8 mouse cellular contexts compared by ENCODE assay signal in genomic region chr6:42324482-42325267, GRCm38 (mm10). TPM values are rescaled to one million over a fixed set of nuclear protein-coding genes. Genes with fewer than 3 reads are reported as not detected.
A peak's percentile ranks its signal among the peaks of the same experiment; 100 is the strongest.
DNase-seq lines count a peak whose midpoint lies in the region; ATAC-seq and TF ChIP-seq lines count a peak whose summit lies in the region.

Gene Fam131b (minus strand): TSS chr6:42324643.

- H3K4me3 ChIP-seq in liver, adult 2 months (ENCODE audit: insufficient read depth, low read depth, low read length): peak within 1 kb of the TSS; percentile 19; the same call in 1 of the 2 replicates
- peak within 1 kb of the TSS; percentile 50 for H3K4me3 ChIP-seq in heart, adult 2 months
- peak within 1 kb of the TSS; percentile 56 for H3K4me3 ChIP-seq in intestine, postnatal 0 days (ENCODE audit: low read depth, low read length)
- peak within 1 kb of the TSS; percentile 56 for H3K4me3 ChIP-seq in liver, embryonic 12.5 days
- H3K4me3 ChIP-seq in neural tube, embryonic 14.5 days (ENCODE audit: low read depth, low read length): peak within 1 kb of the TSS; percentile 40

- no peak for TF ChIP-seq EP300 in heart, adult 2 months (IDR thresholded peaks at IDR 0.05; ENCODE audit: insufficient read depth, low read depth, low read length)

- 2% methylated on average over 51 of the region's 68 CpGs for WGBS in liver, adult 2 months
- 1% methylated on average over 50 of the region's 68 CpGs for WGBS in heart, adult 2 months
- WGBS in intestine, postnatal 0 days: under 1% methylated on average over 44 of the region's 68 CpGs
- 1% methylated on average over 42 of the region's 68 CpGs for WGBS in liver, embryonic 12.5 days (ENCODE audit: insufficient replicate concordance)
- 2% methylated on average over 40 of the region's 68 CpGs for WGBS in neural tube, embryonic 14.5 days

- intact Hi-C loops in heart, adult 2 months (cut with DNase I): loop anchor here (2.0 to 10.0 kb wide), 2 partner anchors 98 to 560 kb away; no protein-coding TSS in a partner anchor

- peaks cover 19% of the 10 kb centered on the region for H3K27me3 ChIP-seq in liver, adult 2 months (ENCODE audit: control insufficient read depth, insufficient read depth, low read length)
- H3K27me3 ChIP-seq in heart, adult 2 months (ENCODE audit: control insufficient read depth, insufficient read depth, low read length): peaks cover 10% of the 10 kb centered on the region
- peaks cover 37% of the 10 kb centered on the region for H3K27me3 ChIP-seq in intestine, postnatal 0 days (replicated peaks; ENCODE audit: control insufficient read depth, insufficient read depth, low read length)
- peaks cover 62% of the 10 kb centered on the region for H3K27me3 ChIP-seq in liver, embryonic 12.5 days (replicated peaks)
- no peaks in the 10 kb centered on the region for H3K27me3 ChIP-seq in neural tube, embryonic 14.5 days (ENCODE audit: control insufficient read depth, insufficient read depth, low read length)

- H3K27ac ChIP-seq in liver, adult 2 months (replicated peaks; ENCODE audit: insufficient read depth, low read depth, low read length): no peak within 1 kb of the TSS
- peak within 1 kb of the TSS; percentile 4; the same call in 1 of the 2 replicates for H3K27ac ChIP-seq in heart, adult 2 months
- H3K27ac ChIP-seq in intestine, postnatal 0 days (ENCODE audit: low read depth, low read length): no peak within 1 kb of the TSS
- no peak within 1 kb of the TSS for H3K27ac ChIP-seq in liver, embryonic 12.5 days
- peak within 1 kb of the TSS; percentile 84 for H3K27ac ChIP-seq in neural tube, embryonic 14.5 days (ENCODE audit: low read depth, low read length)

- H3K9ac ChIP-seq in liver, adult 2 months (ENCODE audit: low read depth, low read length): no peak within 1 kb of the TSS
- H3K9ac ChIP-seq in heart, adult 2 months (ENCODE audit: low read depth, low read length): peak within 1 kb of the TSS; percentile 68
- H3K9ac ChIP-seq in intestine, postnatal 0 days (ENCODE audit: low read depth, low read length): no peak within 1 kb of the TSS
- H3K9ac ChIP-seq in liver, embryonic 12.5 days: 0 out of 2 replicates have a peak within 1 kb of the TSS, but pooled peaks have one; percentile 31
- peak within 1 kb of the TSS; percentile 71 for H3K9ac ChIP-seq in neural tube, embryonic 14.5 days (replicated peaks; ENCODE audit: low read depth, low read length)

- H3K36me3 ChIP-seq in liver, adult 2 months (ENCODE audit: control insufficient read depth, insufficient read depth, low read length): no peaks in the 10 kb centered on the region
- no peaks in the 10 kb centered on the region for H3K36me3 ChIP-seq in heart, adult 2 months (ENCODE audit: control insufficient read depth, insufficient read depth, low read length)
- no peaks in the 10 kb centered on the region for H3K36me3 ChIP-seq in intestine, postnatal 0 days (ENCODE audit: control insufficient read depth, insufficient read depth)
- H3K36me3 ChIP-seq in liver, embryonic 12.5 days: no peaks in the 10 kb centered on the region
- H3K36me3 ChIP-seq in neural tube, embryonic 14.5 days (ENCODE audit: control insufficient read depth, insufficient read depth, low read length): 0 out of 2 replicates have a peak, but pooled peaks cover 6% of the 10 kb centered on the region

- peak within 1 kb of the TSS; percentile 88 for H3K4me2 ChIP-seq in intestine, postnatal 0 days (replicated peaks; ENCODE audit: low read depth)
- peak within 1 kb of the TSS; percentile 78 for H3K4me2 ChIP-seq in liver, embryonic 12.5 days
- H3K4me2 ChIP-seq in neural tube, embryonic 14.5 days (ENCODE audit: low read depth, low read length): peak within 1 kb of the TSS; percentile 69

- no peaks in the 10 kb centered on the region for H3K9me3 ChIP-seq in intestine, postnatal 0 days (ENCODE audit: control insufficient read depth)
- no peaks in the 10 kb centered on the region for H3K9me3 ChIP-seq in liver, embryonic 12.5 days (replicated peaks)
- no peaks in the 10 kb centered on the region for H3K9me3 ChIP-seq in neural tube, embryonic 14.5 days (ENCODE audit: control insufficient read depth, low read length)

- no peaks in the 10 kb centered on the region for H3K79me2 ChIP-seq in liver, adult 2 months (ENCODE audit: control insufficient read depth, insufficient read depth, low read length)
- no peaks in the 10 kb centered on the region for H3K79me2 ChIP-seq in heart, adult 2 months (replicated peaks; ENCODE audit: control insufficient read depth, insufficient read depth, low read length)

- DNase-seq in liver, adult 2 months (ENCODE audit: extremely low read depth, low read depth, low spot score): no peak
- no peak for DNase-seq in liver
- peak; percentile 50 to 68 for DNase-seq in cerebellum, postnatal 4 days (ENCODE audit: low spot score in 2 of 2)
- DNase-seq in heart, adult 2 months: peak; percentile 59 to 63
- no peak for DNase-seq in urinary bladder, postnatal 25 days (ENCODE audit: low spot score)

- TF ChIP-seq POLR2A in liver, adult 2 months (IDR thresholded peaks at IDR 0.05; ENCODE audit: extremely low read depth, insufficient read depth, low read length): no peak
- no peak for TF ChIP-seq POLR2A in heart, adult 2 months (IDR thresholded peaks at IDR 0.05; ENCODE audit: insufficient read depth, low read depth, low read length)

- no peak for TF ChIP-seq CTCF in liver, adult 2 months (IDR thresholded peaks at IDR 0.05; ENCODE audit: low read depth, low read length)
- no peak for TF ChIP-seq CTCF in heart, adult 2 months (IDR thresholded peaks at IDR 0.05)
- TF ChIP-seq CTCF in intestine, postnatal 0 days (IDR thresholded peaks at IDR 0.05; ENCODE audit: low read depth): no peak

- H3K4me1 ChIP-seq in liver, adult 2 months (ENCODE audit: control insufficient read depth, insufficient read depth, low read length): no peaks in the 10 kb centered on the region
- peaks cover 2% of the 10 kb centered on the region for H3K4me1 ChIP-seq in heart, adult 2 months (ENCODE audit: control insufficient read depth, insufficient read depth, low read length)
- no peaks in the 10 kb centered on the region for H3K4me1 ChIP-seq in intestine, postnatal 0 days (replicated peaks; ENCODE audit: control insufficient read depth, insufficient read depth, low read length)
- H3K4me1 ChIP-seq in liver, embryonic 12.5 days: peaks cover 27% of the 10 kb centered on the region
- H3K4me1 ChIP-seq in neural tube, embryonic 14.5 days (ENCODE audit: control insufficient read depth, insufficient read depth, low read length): no peaks in the 10 kb centered on the region; the same call in 1 of the 2 replicates

- peak; percentile 19; the same call in 1 of the 2 replicates for ATAC-seq in intestine, postnatal 0 days
- no peak for ATAC-seq in liver, embryonic 12.5 days
- ATAC-seq in neural tube, embryonic 14.5 days (ENCODE audit: low read depth): peak; percentile 91

RNA-seq across cellular contexts. Expression of gene Fam131b, which starts in this region (rescaled TPM):
- under 0.01 TPM in 1 of 2 replicates, not detected in the other for total RNA-seq in liver, adult 2 months (2014; rRNA removed)
- not detected in 2 replicates for polyA plus RNA-seq in liver, adult 2 months (2012; rRNA removed)
- total RNA-seq in heart, adult 2 months (2021): under 1 TPM; 0.60 to 0.61 TPM
- polyA plus RNA-seq in heart, adult 2 months (2012; rRNA removed): 0.82 and 0.88 TPM in 2 replicates
- 0.05 and 0.12 TPM in 2 replicates for polyA plus RNA-seq in intestine, postnatal 0 days (2015; fragmentation: Nextera tagmentation; extraction: Ambion mirVana)
- not detected in 2 replicates for polyA plus RNA-seq in liver, embryonic 12.5 days (2016; fragmentation: Nextera tagmentation; extraction: Ambion mirVana)
- polyA plus RNA-seq in neural tube, embryonic 14.5 days (2014; fragmentation: Nextera tagmentation; extraction: Ambion mirVana): 6.9 and 7.1 TPM in 2 replicates

Comparison
In these comparisons a context has a peak if more than half of its experiments do, and no peak if none do; other contexts are left out.
1. H3K9ac ChIP-seq: peak in liver, embryonic 12.5 days (single experiment) and neural tube, embryonic 14.5 days (single experiment); none in liver, adult 2 months (single experiment) and intestine, postnatal 0 days (single experiment).
2. Peak in DNase-seq, H3K4me3 ChIP-seq, H3K27ac ChIP-seq and H3K9ac ChIP-seq in heart, adult 2 months; RNA of the gene not detected or under 1 TPM.
3. Peak in ATAC-seq, H3K4me3 ChIP-seq and H3K4me2 ChIP-seq in intestine, postnatal 0 days; RNA of the gene not detected or under 1 TPM.
4. DNase-seq: peak in cerebellum, postnatal 4 days (2 of 2); none in liver, adult 2 months (single experiment), liver (single experiment) and urinary bladder, postnatal 25 days (single experiment).
5. Peak in every context shown above with its lines, with median percentiles within 50 percentile points of each other: H3K4me3 ChIP-seq and H3K4me2 ChIP-seq.